Mouse (Mus musculus) C2C12 (cell line): ENCODE measurements around the gene Tcerg1l. TPM values are rescaled to one million over a fixed set of nuclear protein-coding genes. Genes with fewer than 3 reads are reported as not detected.

Experiments used
- H3K27me3 ChIP-seq: one replicate; pipeline ENCODE4 v1.6.1; 2011; ENCODE audit not compliant: control insufficient read depth, insufficient read depth, insufficient read length
- H3K36me3 ChIP-seq: one replicate; pipeline ENCODE4 v1.6.1; 2011; ENCODE audit not compliant: control insufficient read depth, insufficient read depth
- H3K4me3 ChIP-seq: one replicate; pipeline ENCODE4 v1.5.1; 2011; ENCODE audit warnings: mild to moderate bottlenecking, control low read depth; ENCODE audit not compliant: poor library complexity, insufficient read depth, severe bottlenecking
- H3K79me2 ChIP-seq: one replicate; pipeline ENCODE4 v1.6.1; 2011; ENCODE audit not compliant: control insufficient read depth, insufficient read depth
- H3K79me3 ChIP-seq: one replicate; pipeline ENCODE4 v1.6.1; 2011; ENCODE audit warnings: low read depth, control low read depth
- H3ac ChIP-seq: one replicate; pipeline ENCODE3; 2011; ENCODE audit warnings: low read depth; ENCODE audit not compliant: control insufficient read depth, insufficient read length
- CEBPB ChIP-seq: IDR thresholded peaks from one replicate; pipeline ENCODE4 v1.6.1; 2011; ENCODE audit warnings: low read depth, mild to moderate bottlenecking, control low read depth, moderate library complexity
- CTCF ChIP-seq: IDR thresholded peaks from one replicate; pipeline ENCODE4 v1.5.1; 2011; ENCODE audit not compliant: control insufficient read depth, insufficient read depth, insufficient read length
- FOSL1 ChIP-seq: IDR thresholded peaks from one replicate; pipeline ENCODE4 v1.8.0; 2011; ENCODE audit warnings: mild to moderate bottlenecking, low read length; ENCODE audit not compliant: poor library complexity, insufficient read depth, severe bottlenecking
- MAX ChIP-seq: IDR thresholded peaks from one replicate; pipeline ENCODE4 v1.6.1; 2011; ENCODE audit warnings: mild to moderate bottlenecking, control low read depth
- MYOD1 ChIP-seq: IDR thresholded peaks from one replicate; pipeline ENCODE4 v1.6.1; 2011; ENCODE audit warnings: low read depth; ENCODE audit not compliant: control insufficient read depth, insufficient read length
- MYOG ChIP-seq: IDR thresholded peaks from one replicate; pipeline ENCODE4 v1.6.1; 2011; ENCODE audit not compliant: control insufficient read depth, insufficient read length; ENCODE audit errors: extremely low read depth
- USF1 ChIP-seq: IDR thresholded peaks from one replicate; pipeline ENCODE4 v1.6.1; 2011; ENCODE audit warnings: low read depth, mild to moderate bottlenecking, control low read depth, moderate library complexity
- polyA plus RNA-seq: library from polyadenylated mRNA; unstranded; fragments of >200 nt; fragmentation: generic; extraction: Trizol; gene quantifications from one replicate; pipeline ENCODE4 v1.2.1, GENCODE M21; 2012; ENCODE audit warnings: missing spikeins

The Tcerg1l gene
- polyA plus RNA-seq, 1 experiment: not detected

DNA sequence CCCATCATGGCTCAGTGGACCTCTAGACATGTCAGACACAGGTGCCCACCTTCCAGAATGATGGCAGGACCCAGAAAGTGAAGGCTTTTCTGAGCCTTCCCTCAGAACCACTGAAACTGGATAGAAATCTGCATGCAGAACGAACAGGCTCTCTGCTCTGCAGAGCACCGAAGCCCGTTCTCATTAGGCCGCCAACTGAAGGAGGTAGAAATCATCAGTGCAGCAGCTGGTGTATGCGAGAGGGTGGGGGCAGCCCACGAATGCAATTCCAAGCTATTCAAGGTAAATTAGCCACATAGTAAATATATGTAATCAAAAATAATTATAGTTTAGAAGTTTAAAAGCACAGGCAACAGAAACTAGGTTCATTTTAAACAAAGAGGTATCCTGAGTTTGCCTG is 68.9 kb downstream of the Tcerg1l start:
- Histone ChIP-seq H3K27me3 (no peaks in the 10 kb centered on the region), H3K36me3 (no peaks in the 10 kb centered on the region)
- TF ChIP-seq MYOD1 (no peak), CEBPB (no peak), USF1 (no peak), CTCF (no peak)

DNA sequence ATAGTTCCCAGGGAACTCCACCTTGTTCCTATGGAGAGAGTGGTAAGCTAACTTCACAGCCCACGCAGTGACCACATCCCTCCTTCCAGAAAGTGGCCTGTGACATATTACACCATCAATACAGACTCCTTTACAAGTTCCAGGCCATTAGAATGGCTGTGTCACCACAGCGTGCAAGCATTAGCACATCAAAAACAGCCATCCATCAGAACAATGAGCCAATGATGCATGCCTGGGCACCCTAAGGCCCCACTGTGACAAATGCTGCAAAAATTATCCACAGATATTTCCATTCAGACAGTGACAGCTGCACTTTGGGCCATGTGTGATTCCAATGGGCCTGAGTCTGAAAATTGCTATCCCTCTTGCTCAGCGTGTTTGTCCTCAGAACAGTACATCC is 70.8 kb downstream of the Tcerg1l start:
- Histone ChIP-seq H3K79me3 (no peaks in the 10 kb centered on the region), H3K27me3 (no peaks in the 10 kb centered on the region), H3ac (no peak overlapping the region), H3K79me2 (no peaks in the 10 kb centered on the region), H3K4me3 (no peak overlapping the region), H3K36me3 (no peaks in the 10 kb centered on the region)
- no peak for TF ChIP-seq CEBPB
- TF ChIP-seq FOSL1: no peak
- no peak for TF ChIP-seq CTCF
- TF ChIP-seq MAX: no peak
- TF ChIP-seq USF1: no peak

More for the DNA sequence above, 68.9 kb downstream of the Tcerg1l start:
- Histone ChIP-seq H3ac (no peak overlapping the region), H3K79me3 (no peaks in the 10 kb centered on the region), H3K79me2 (no peaks in the 10 kb centered on the region), H3K4me3 (no peak overlapping the region)

DNA sequence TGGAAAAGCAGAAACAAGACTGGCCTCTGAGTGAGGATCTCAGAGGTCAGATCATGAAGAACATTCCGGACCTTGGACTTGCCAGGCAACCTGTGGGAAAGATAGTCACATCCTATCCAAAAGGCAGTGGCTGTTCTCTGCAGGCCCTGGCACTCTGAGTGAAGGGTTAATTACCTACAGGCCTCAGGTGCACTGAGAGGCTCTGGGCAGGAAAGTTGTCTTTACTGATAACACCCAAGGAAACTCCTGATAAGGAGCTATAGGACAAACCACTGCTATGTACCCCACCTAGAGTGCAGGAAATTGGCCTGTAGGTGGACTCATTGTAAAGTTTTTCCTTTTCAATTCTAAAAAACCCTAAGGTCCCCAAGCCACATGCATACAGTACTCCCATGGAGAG is 83.8 kb downstream of the Tcerg1l start:
- TF ChIP-seq USF1 (no peak), FOSL1 (no peak)
- Histone ChIP-seq H3K27me3 (no peaks in the 10 kb centered on the region), H3ac (no peak overlapping the region), H3K79me2 (no peaks in the 10 kb centered on the region), H3K79me3 (no peaks in the 10 kb centered on the region), H3K36me3 (no peaks in the 10 kb centered on the region), H3K4me3 (no peak overlapping the region)

DNA sequence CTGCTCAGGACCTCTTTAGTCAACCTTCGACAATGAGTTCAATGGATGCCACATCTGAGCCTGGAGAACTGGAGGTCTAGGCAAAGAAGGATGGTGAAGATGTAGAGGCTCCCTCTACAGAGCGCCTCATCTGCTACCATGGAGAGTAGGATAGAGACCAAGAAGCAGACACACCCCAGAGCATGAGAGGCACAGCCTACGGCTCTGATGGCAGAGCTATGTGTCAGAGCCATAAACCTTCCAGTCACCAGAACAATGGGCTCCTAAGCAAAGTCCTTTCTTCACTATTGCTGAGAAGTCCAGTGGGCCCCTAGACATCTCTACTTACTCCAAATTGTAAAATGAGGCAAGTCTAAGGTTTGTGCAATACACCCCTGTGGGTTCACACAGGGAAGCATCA is 91.4 kb downstream of the Tcerg1l start:
- Histone ChIP-seq H3K27me3 (no peaks in the 10 kb centered on the region), H3K4me3 (no peak overlapping the region), H3K36me3 (no peaks in the 10 kb centered on the region), H3K79me2 (no peaks in the 10 kb centered on the region), H3K79me3 (no peaks in the 10 kb centered on the region), H3ac (no peak overlapping the region)
- TF ChIP-seq MYOD1 (no peak), MYOG (no peak), MAX (no peak), FOSL1 (no peak), CEBPB (no peak), USF1 (no peak), CTCF (no peak)

DNA sequence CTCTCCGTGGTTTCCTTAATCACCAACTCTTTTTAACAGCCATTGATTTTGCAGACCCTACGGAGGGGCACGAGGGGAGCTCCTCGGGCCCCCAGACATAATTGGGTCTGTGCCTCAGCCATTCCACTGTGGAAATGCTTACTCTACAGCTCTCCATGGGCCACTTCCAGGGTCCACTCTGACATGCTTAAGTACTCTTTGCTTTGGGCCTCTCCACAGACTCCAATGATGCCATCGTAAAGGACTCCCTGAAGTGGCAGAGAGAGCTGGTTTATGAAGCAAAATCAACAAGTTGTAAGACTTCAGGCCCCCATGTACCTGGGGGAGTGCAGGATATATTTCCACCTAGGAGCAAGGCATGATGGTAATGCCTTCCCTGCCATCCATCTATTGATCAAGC is 112.7 kb downstream of the Tcerg1l start:
- H3ac ChIP-seq: no peak overlapping the region
- no peaks in the 10 kb centered on the region for H3K79me2 ChIP-seq
- no peaks in the 10 kb centered on the region for H3K27me3 ChIP-seq
- no peak overlapping the region for H3K4me3 ChIP-seq
- no peaks in the 10 kb centered on the region for H3K79me3 ChIP-seq
- TF ChIP-seq MYOG: no peak
- TF ChIP-seq USF1: no peak
- no peak for TF ChIP-seq CTCF
- TF ChIP-seq MYOD1: no peak
- TF ChIP-seq CEBPB: no peak
- H3K36me3 ChIP-seq: no peaks in the 10 kb centered on the region

DNA sequence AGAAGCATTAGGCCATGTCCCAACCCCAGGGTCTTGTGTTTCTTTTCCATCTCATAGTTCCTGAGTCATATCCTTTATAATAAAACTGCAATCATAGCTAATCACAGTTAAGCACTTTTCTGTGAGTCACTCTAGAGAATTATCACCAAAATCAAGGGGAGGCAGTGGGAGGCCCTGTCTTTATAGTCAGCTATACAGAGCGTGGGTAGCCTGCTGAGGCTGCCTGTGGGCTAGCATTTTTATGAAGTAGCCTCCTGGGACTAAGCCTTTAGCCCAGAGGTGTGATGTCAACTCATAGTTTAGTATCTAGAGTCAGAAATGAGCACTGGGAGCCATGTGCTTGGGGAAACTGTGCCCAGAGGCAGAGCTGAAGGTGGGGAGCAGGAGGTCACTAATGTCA is 122.3 kb downstream of the Tcerg1l start:
- Histone ChIP-seq H3K79me2 (no peaks in the 10 kb centered on the region), H3ac (no peak overlapping the region), H3K4me3 (no peak overlapping the region), H3K79me3 (no peaks in the 10 kb centered on the region), H3K36me3 (no peaks in the 10 kb centered on the region), H3K27me3 (no peaks in the 10 kb centered on the region)
- TF ChIP-seq MYOD1 (no peak), MAX (no peak), CEBPB (no peak), FOSL1 (no peak), USF1 (no peak), MYOG (no peak), CTCF (no peak)

DNA sequence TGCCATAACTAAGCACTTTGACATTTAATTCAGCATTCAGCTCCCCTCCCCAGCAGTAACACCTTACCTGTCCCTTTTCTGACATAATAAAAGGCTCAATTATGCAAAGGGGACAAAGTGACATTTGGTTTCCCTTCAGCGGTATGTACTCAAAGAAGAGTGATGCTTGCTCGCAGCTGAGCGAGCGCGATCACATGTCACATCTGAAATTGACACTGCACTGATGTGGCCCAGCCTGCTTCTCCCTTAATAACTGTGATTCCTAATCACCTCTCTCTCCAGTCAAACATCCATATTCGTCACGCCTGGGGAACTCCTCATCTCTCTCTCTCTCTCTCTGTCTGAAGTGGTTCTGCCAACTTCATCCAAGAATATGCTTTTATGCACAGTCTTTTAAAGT is 126.2 kb downstream of the Tcerg1l start:
- no peaks in the 10 kb centered on the region for H3K36me3 ChIP-seq
- no peak for TF ChIP-seq MYOG
- no peak for TF ChIP-seq CTCF
- TF ChIP-seq MYOD1: no peak
- TF ChIP-seq MAX: no peak
- no peak for TF ChIP-seq CEBPB
- TF ChIP-seq FOSL1: no peak
- no peak for TF ChIP-seq USF1
- H3K79me2 ChIP-seq: no peaks in the 10 kb centered on the region
- H3K27me3 ChIP-seq: no peaks in the 10 kb centered on the region
- no peaks in the 10 kb centered on the region for H3K79me3 ChIP-seq
- H3K4me3 ChIP-seq: no peak overlapping the region
- no peak overlapping the region for H3ac ChIP-seq
